Mouse (Mus musculus): ENCODE measurements around the gene Drc7. TPM values are rescaled to one million over a fixed set of nuclear protein-coding genes. Genes with fewer than 3 reads are reported as not detected.

Gene Drc7
- polyA plus RNA-seq (2012), result not detected in 2 replicates

DNA sequence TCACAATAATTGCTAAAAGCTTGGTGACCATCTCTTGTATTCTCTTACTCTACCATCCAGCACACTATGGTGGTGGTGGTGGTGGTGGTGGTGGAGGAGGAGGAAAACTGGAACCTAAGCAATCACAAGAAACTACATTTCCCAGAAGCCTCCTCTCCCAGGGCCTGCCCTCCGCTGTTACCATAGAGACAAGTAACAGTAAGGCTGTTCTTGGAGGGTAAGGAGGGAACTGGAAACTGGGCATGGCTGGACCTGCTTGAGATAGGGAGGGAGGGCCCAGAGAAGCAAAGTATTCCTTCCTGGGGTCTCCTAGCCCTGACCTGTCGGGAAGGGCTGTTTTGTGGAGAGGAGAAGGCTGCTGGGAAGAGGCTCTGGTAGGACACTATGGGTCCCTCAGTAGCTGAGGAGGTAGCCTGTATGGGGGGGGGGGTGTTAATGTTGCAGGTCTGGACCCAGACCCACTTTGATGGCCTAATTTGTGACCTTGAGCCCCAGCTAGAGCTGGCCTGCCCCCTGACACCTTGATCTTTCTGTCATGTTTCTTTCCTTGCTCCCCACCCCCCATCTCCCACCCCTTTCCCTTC lies at the start of gene Drc7:
Drc7 (plus strand) TSS at position 177 of the 584 bp plus-strand sequence.
- peaks cover 40% of the 10 kb centered on the region for H3K4me1 ChIP-seq (ENCODE audit: control insufficient read depth)
- no peak for TF ChIP-seq GATA1 (IDR thresholded peaks at IDR 0.05; ENCODE audit: low read length)
- no peak for TF ChIP-seq TAL1 (IDR thresholded peaks at IDR 0.05; ENCODE audit: low read length)

DNA sequence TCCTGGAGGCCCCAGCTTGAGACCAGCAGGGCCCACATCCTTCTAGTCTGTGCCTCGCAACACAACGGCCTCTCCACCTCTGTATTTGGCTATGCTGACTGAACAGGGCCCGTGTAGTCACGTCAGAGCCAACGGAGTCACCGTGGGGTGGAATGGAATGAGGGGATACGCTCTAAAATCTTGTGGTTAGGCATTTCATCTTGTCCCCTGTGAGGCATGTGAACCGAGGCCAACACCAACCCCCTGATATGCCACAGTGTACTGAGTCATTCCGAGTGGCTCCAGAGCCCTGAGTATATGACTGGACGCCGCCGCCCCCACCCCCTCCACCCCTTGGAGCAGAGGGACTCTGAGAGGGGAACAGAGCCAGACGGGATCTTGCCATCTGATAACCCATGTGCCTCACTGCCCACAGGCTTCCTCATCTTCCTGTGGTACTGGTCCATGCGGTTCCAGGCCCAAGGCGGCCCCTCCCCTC lies 42.4 kb upstream of the Drc7 start:
- Histone ChIP-seq H3K4me1 (ENCODE audit: control insufficient read depth) (no peaks in the 10 kb centered on the region), H3K36me3 (ENCODE audit: control insufficient read depth) (peaks cover 85% of the 10 kb centered on the region), H3K27me3 (ENCODE audit: control insufficient read depth) (no peaks in the 10 kb centered on the region), H3K4me3 (replicated peaks) (no peak overlapping the region), H3K9me3 (ENCODE audit: control insufficient read depth, low read length) (no peaks in the 10 kb centered on the region)
- TF ChIP-seq GATA1 (IDR thresholded peaks at IDR 0.05; ENCODE audit: low read length) (no peak), TAL1 (IDR thresholded peaks at IDR 0.05; ENCODE audit: low read length) (no peak)

More for the DNA sequence above, at the start of gene Drc7:
- no peaks in the 10 kb centered on the region for H3K36me3 ChIP-seq (ENCODE audit: control insufficient read depth)
- H3K27me3 ChIP-seq (ENCODE audit: control insufficient read depth), result peaks cover 2% of the 10 kb centered on the region; the same call in 1 of the 2 replicates
- H3K4me3 ChIP-seq (replicated peaks), result no peak within 1 kb of the TSS
- H3K9me3 ChIP-seq (ENCODE audit: control insufficient read depth, low read length), result no peaks in the 10 kb centered on the region

DNA sequence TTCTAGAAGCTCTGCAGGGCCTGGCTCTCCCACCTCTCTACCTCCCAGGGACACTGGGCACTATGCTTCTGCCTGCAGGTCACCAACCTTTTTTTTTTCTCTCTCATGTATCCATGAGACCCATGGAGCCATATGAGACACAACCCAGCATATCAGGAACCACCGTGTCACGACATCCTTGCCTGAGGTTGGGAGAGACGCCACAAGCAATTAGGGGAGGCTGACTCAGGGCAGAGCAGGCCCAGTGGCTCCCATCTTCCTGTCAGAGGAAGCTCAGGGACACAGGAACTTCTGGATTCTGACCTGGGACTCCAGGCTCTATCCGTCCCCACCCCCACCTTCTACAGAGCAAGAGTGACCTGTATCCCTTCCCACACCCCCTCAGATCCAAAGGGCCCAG lies 39.0 kb upstream of the Drc7 start:
- no peaks in the 10 kb centered on the region for H3K9me3 ChIP-seq (ENCODE audit: control insufficient read depth, low read length)
- H3K27me3 ChIP-seq (ENCODE audit: control insufficient read depth), result peaks cover 15% of the 10 kb centered on the region
- H3K4me1 ChIP-seq (ENCODE audit: control insufficient read depth), result no peaks in the 10 kb centered on the region; the same call in 1 of the 2 replicates
- H3K4me3 ChIP-seq (replicated peaks), result no peak overlapping the region
- TF ChIP-seq GATA1 (IDR thresholded peaks at IDR 0.05; ENCODE audit: low read length) (no peak), TAL1 (IDR thresholded peaks at IDR 0.05; ENCODE audit: low read length) (no peak)
- H3K36me3 ChIP-seq (ENCODE audit: control insufficient read depth), result peaks cover 51% of the 10 kb centered on the region

DNA sequence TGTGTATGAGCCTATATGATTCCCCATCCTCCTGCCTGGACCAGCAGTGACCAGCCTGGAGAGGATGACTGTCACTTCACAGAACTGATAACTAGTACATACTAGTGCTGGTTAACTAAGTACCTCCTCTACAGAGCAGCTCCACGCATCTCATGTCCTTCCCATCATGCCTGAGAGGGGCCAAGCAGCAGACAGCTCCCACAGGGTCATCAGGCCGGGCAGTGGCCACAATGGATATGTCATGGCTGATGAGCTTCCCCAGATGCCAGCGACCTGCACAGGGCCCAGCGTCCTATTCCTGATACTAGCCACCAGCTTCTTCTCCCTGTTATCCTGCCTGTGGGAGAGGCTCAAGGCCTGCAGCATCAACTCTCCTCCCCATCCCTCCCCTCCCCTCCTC lies 38.2 kb upstream of the Drc7 start:
- TF ChIP-seq TAL1 (IDR thresholded peaks at IDR 0.05; ENCODE audit: low read length) (no peak), GATA1 (IDR thresholded peaks at IDR 0.05; ENCODE audit: low read length) (no peak)
- peaks cover 43% of the 10 kb centered on the region for H3K36me3 ChIP-seq (ENCODE audit: control insufficient read depth)
- peaks cover 20% of the 10 kb centered on the region for H3K27me3 ChIP-seq (ENCODE audit: control insufficient read depth)
- H3K9me3 ChIP-seq (ENCODE audit: control insufficient read depth, low read length), result no peaks in the 10 kb centered on the region
- H3K4me1 ChIP-seq (ENCODE audit: control insufficient read depth), result no peaks in the 10 kb centered on the region; the same call in 1 of the 2 replicates
- H3K4me3 ChIP-seq (replicated peaks), result no peak overlapping the region

DNA sequence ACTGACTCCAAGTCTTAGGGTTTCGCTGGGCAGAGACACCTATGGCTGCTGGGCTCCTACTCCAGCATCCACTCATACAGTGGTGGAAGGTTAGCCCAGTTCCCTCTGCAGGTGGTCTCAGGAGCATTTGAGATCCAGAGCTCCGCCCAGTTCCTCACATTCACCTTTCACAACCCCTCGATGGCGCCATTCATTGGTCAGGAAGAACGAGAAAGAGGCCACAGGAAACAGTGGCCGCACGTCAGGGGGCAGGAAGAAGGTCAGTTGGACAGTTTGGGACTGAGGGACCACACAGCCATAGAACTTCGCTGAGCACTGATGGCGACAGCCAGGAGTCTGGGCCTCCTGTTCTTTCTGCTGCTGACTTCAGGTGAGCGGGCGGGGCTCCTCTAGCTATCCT lies 37.5 kb upstream of the Drc7 start, which contains the start of gene Adgrg3:
Adgrg3 (plus strand) TSS at position 242 of the 400 bp plus-strand sequence.
- peaks cover 20% of the 10 kb centered on the region for H3K27me3 ChIP-seq (ENCODE audit: control insufficient read depth)
- H3K4me1 ChIP-seq (ENCODE audit: control insufficient read depth), result no peaks in the 10 kb centered on the region; the same call in 1 of the 2 replicates
- H3K4me3 ChIP-seq (replicated peaks), result no peak within 1 kb of the TSS
- peaks cover 35% of the 10 kb centered on the region for H3K36me3 ChIP-seq (ENCODE audit: control insufficient read depth)
- TF ChIP-seq GATA1 (IDR thresholded peaks at IDR 0.05; ENCODE audit: low read length) (no peak), TAL1 (IDR thresholded peaks at IDR 0.05; ENCODE audit: low read length) (no peak)
- H3K9me3 ChIP-seq (ENCODE audit: control insufficient read depth, low read length), result no peaks in the 10 kb centered on the region

DNA sequence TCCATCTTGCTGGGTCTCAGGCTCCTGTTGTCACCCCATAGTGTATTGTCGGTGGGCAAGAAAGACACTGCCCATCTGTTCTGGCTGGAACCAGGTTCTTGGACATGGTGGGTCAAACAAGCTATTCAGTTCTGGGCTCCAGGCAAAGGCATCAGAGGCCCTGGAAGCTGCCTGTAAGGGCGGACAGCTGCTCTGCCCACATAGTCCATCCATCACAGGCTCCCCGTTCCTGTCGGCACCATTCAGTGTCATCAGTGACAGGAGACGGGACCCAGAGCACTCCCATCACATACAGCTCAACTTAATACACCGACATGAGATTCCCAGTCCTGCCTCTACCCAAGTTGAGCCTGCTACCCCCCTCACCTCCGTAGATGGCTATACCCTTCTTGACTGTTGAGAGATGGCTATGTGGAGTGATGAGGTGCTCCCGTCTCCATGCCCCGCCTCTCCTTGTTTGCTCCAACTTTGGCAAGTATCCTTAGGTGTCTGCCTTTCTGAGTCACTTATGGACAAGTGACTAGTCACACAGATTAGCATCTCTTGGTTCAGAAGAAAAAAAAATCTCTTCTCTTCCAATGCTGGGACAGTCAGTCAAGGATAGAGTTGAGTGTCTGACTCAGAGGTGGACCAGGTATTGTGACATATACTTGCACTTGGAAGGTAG lies 36.8 kb upstream of the Drc7 start:
- Histone ChIP-seq H3K9me3 (ENCODE audit: control insufficient read depth, low read length) (no peaks in the 10 kb centered on the region), H3K4me1 (ENCODE audit: control insufficient read depth) (no peaks in the 10 kb centered on the region; the same call in 1 of the 2 replicates), H3K4me3 (replicated peaks) (no peak overlapping the region), H3K27me3 (ENCODE audit: control insufficient read depth) (peaks cover 20% of the 10 kb centered on the region), H3K36me3 (ENCODE audit: control insufficient read depth) (peaks cover 29% of the 10 kb centered on the region)
- TF ChIP-seq GATA1 (IDR thresholded peaks at IDR 0.05; ENCODE audit: low read length) (no peak), TAL1 (IDR thresholded peaks at IDR 0.05; ENCODE audit: low read length) (no peak)

DNA sequence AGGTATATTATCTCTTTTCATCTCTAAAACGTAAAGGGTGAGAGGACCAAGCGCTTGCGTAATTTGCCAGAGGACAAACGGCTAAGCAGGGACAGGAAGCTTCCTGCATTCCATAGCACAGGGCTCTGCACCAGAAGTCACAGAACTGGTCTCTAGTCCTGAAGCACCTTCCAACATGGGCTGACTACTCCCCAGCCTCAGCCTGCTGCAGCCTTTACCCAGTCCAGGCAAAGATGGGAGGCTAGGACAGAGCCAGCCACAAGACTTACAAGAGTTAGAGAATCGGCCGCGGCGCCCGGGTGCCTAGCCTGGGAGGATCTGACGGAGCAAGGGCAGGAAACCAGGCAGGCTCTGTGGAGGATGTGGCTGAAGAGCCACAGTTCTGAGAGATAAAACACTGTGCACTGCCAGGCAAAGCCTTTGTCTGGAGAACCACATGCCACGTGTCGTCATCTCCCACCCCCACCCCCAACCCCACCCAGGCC lies 34.6 kb upstream of the Drc7 start:
- Histone ChIP-seq H3K36me3 (ENCODE audit: control insufficient read depth) (peaks cover 6% of the 10 kb centered on the region), H3K27me3 (ENCODE audit: control insufficient read depth) (peaks cover 20% of the 10 kb centered on the region), H3K9me3 (ENCODE audit: control insufficient read depth, low read length) (no peaks in the 10 kb centered on the region), H3K4me1 (ENCODE audit: control insufficient read depth) (no peaks in the 10 kb centered on the region; the same call in 1 of the 2 replicates), H3K4me3 (replicated peaks) (no peak overlapping the region)
- no peak for TF ChIP-seq GATA1 (IDR thresholded peaks at IDR 0.05; ENCODE audit: low read length)
- TF ChIP-seq TAL1 (IDR thresholded peaks at IDR 0.05; ENCODE audit: low read length), result peak; percentile 16; the same call in 1 of the 3 replicates

DNA sequence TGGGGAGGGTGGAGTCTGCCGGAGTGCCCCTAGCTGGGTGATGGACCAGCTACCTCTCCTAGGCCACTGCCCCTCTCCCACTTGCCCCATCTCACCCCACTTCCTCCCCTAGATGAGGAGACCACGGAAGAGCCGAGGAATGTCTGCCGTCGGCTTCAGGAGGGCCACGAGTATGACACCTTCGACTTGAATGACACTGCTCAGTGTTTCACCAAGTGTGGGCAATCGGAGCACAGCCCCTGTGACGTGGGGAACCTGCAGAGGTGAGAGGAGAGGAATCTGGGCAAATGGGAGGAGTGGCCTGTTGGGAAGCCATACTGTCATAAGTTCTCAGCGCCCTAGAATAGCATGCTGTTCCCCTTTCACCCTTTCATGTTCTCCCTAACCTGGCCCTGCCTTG lies 34.1 kb upstream of the Drc7 start:
- H3K36me3 ChIP-seq (ENCODE audit: control insufficient read depth), result peaks cover 1% of the 10 kb centered on the region
- H3K9me3 ChIP-seq (ENCODE audit: control insufficient read depth, low read length), result peaks cover 4% of the 10 kb centered on the region
- no peaks in the 10 kb centered on the region; the same call in 1 of the 2 replicates for H3K4me1 ChIP-seq (ENCODE audit: control insufficient read depth)
- H3K4me3 ChIP-seq (replicated peaks), result no peak overlapping the region
- TF ChIP-seq GATA1 (IDR thresholded peaks at IDR 0.05; ENCODE audit: low read length) (no peak), TAL1 (IDR thresholded peaks at IDR 0.05; ENCODE audit: low read length) (no peak)
- H3K27me3 ChIP-seq (ENCODE audit: control insufficient read depth), result peaks cover 20% of the 10 kb centered on the region

DNA sequence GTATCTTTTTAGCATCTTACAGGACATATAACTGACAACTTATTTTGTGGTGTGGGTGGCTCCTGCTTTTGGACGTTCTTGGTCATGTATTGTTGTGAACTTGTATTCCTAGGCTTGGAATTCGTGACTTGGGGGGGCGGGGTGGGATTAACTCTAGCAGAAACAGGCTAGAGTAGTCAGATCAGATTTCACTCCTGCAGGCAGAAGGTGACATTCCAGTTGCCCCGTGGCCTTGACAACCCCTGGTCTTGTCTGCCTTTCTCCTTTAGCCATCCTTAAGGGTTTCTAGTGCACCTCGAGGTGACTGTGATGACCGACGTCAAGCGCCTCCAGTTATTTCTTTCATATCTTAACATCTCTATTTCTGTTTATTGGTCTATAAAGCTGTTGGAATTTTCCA lies 31.7 kb upstream of the Drc7 start:
- Histone ChIP-seq H3K9me3 (ENCODE audit: control insufficient read depth, low read length) (peaks cover 4% of the 10 kb centered on the region), H3K4me3 (replicated peaks) (no peak overlapping the region), H3K27me3 (ENCODE audit: control insufficient read depth) (peaks cover 20% of the 10 kb centered on the region), H3K4me1 (ENCODE audit: control insufficient read depth) (no peaks in the 10 kb centered on the region; the same call in 1 of the 2 replicates), H3K36me3 (ENCODE audit: control insufficient read depth) (no peaks in the 10 kb centered on the region)
- TF ChIP-seq TAL1 (IDR thresholded peaks at IDR 0.05; ENCODE audit: low read length), result no peak
- no peak for TF ChIP-seq GATA1 (IDR thresholded peaks at IDR 0.05; ENCODE audit: low read length)
